In genomic region chr4:106133746-106134730, GRCm38 (mm10) we compare ENCODE assay signal across 18 mouse cellular contexts.
DNase-seq lines count a peak whose midpoint lies in the region; ATAC-seq lines count a peak whose summit lies in the region.
"Had no signal": no experiment of that assay in that cellular context is flagged by ENCODE, and none has a peak within 500 bp of the region (broad histone marks: within the 10 kb centered on the region; RNA-seq: fewer than 3 reads in every experiment).

No protein-coding gene starts in this region.

- WGBS in forebrain, embryonic 10.5 days, result 60% methylated on average over 10 of the region's 10 CpGs
- 64% methylated on average over 10 of the region's 10 CpGs for WGBS in forebrain, embryonic 11.5 days
- 54% methylated on average over 10 of the region's 10 CpGs for WGBS in liver, embryonic 12.5 days (ENCODE audit: insufficient replicate concordance)
- WGBS in embryonic facial prominence, embryonic 15.5 days, result 40% methylated on average over 10 of the region's 10 CpGs

- ATAC-seq in forebrain, embryonic 11.5 days (replicated peaks; ENCODE audit: low FRiP score), result no peak
- ATAC-seq in liver, embryonic 12.5 days, result no peak
- ATAC-seq in embryonic facial prominence, embryonic 15.5 days (ENCODE audit: insufficient number of reproducible peaks, low FRiP score, low TSS enrichment, low read depth), result no peak
- ATAC-seq: activated CD4-positive, CD25-positive, alpha-beta regulatory T cell, adult 4 months; forebrain, embryonic 16.5 days had no signal

- H3K27ac ChIP-seq in forebrain, embryonic 10.5 days, result peak overlapping the region; percentile 36; the same call in 1 of the 2 replicates
- no peak overlapping the region for H3K27ac ChIP-seq in forebrain, embryonic 11.5 days (ENCODE audit: low read depth, low read length)
- no peak overlapping the region for H3K27ac ChIP-seq in liver, embryonic 12.5 days
- peak overlapping the region; percentile 61; the same call in 1 of the 2 replicates for H3K27ac ChIP-seq in embryonic facial prominence, embryonic 15.5 days (replicated peaks)

- no peak for DNase-seq in forebrain, embryonic 10.5 days (ENCODE audit: extremely low spot score, low spot score)
- no peak for DNase-seq in forebrain, embryonic 11.5 days (ENCODE audit: low spot score)
- DNase-seq in liver, result peak; percentile 7
- peak; percentile 61 for DNase-seq in mesoderm, embryonic 11.5 days (ENCODE audit: low read depth, low spot score)
- no peak for DNase-seq in layer of hippocampus, adult 18-20 months (ENCODE audit: low spot score in 2 of 2)
- DNase-seq in thymus, adult 18-20 months, result no peak
- DNase-seq: cerebellum, postnatal 10 days; gastrocnemius, postnatal 36 days; heart, postnatal 36 days; lung, postnatal 14 days; right cerebral cortex, adult 18-20 months; spleen, adult 18-20 months; thymus, postnatal 25 days had no signal

- no peak overlapping the region for H3K9ac ChIP-seq in forebrain, embryonic 11.5 days (ENCODE audit: low read length)
- H3K9ac ChIP-seq in liver, embryonic 12.5 days, result no peak overlapping the region
- H3K9ac ChIP-seq in embryonic facial prominence, embryonic 15.5 days, result no peak overlapping the region

- H3K9me3 ChIP-seq in forebrain, embryonic 10.5 days, result no peaks in the 10 kb centered on the region
- H3K9me3 ChIP-seq in forebrain, embryonic 11.5 days (ENCODE audit: control insufficient read depth, low read length), result no peaks in the 10 kb centered on the region
- no peaks in the 10 kb centered on the region for H3K9me3 ChIP-seq in liver, embryonic 12.5 days (replicated peaks)
- no peaks in the 10 kb centered on the region for H3K9me3 ChIP-seq in embryonic facial prominence, embryonic 15.5 days (replicated peaks)

- no peaks in the 10 kb centered on the region for H3K36me3 ChIP-seq in forebrain, embryonic 10.5 days (replicated peaks)
- no peaks in the 10 kb centered on the region for H3K36me3 ChIP-seq in forebrain, embryonic 11.5 days (ENCODE audit: control insufficient read depth, insufficient read depth, low read length)
- H3K36me3 ChIP-seq in liver, embryonic 12.5 days, result no peaks in the 10 kb centered on the region
- H3K36me3 ChIP-seq in embryonic facial prominence, embryonic 15.5 days, result no peaks in the 10 kb centered on the region

- peaks cover 13% of the 10 kb centered on the region; the same call in 1 of the 2 replicates for H3K4me1 ChIP-seq in forebrain, embryonic 10.5 days
- H3K4me1 ChIP-seq in forebrain, embryonic 11.5 days (replicated peaks; ENCODE audit: control insufficient read depth, insufficient read depth, low read length), result no peaks in the 10 kb centered on the region
- no peaks in the 10 kb centered on the region for H3K4me1 ChIP-seq in liver, embryonic 12.5 days
- H3K4me1 ChIP-seq in embryonic facial prominence, embryonic 15.5 days, result peaks cover 19% of the 10 kb centered on the region

- H3K27me3 ChIP-seq in forebrain, embryonic 10.5 days (ENCODE audit: poor library complexity, severe bottlenecking), result no peaks in the 10 kb centered on the region
- H3K27me3 ChIP-seq in forebrain, embryonic 11.5 days (ENCODE audit: control insufficient read depth, insufficient read depth, low read length), result no peaks in the 10 kb centered on the region
- H3K27me3 ChIP-seq in liver, embryonic 12.5 days (replicated peaks), result no peaks in the 10 kb centered on the region
- no peaks in the 10 kb centered on the region for H3K27me3 ChIP-seq in embryonic facial prominence, embryonic 15.5 days

- no peak overlapping the region for H3K4me3 ChIP-seq in forebrain, embryonic 10.5 days
- no peak overlapping the region for H3K4me3 ChIP-seq in forebrain, embryonic 11.5 days (ENCODE audit: low read depth, low read length)
- no peak overlapping the region for H3K4me3 ChIP-seq in liver, embryonic 12.5 days
- H3K4me3 ChIP-seq in embryonic facial prominence, embryonic 15.5 days (replicated peaks), result no peak overlapping the region

- no peak overlapping the region for H3K4me2 ChIP-seq in forebrain, embryonic 11.5 days (ENCODE audit: low read depth, low read length, severe bottlenecking)
- no peak overlapping the region for H3K4me2 ChIP-seq in liver, embryonic 12.5 days
- 0 out of 2 replicates have a peak overlapping the region, but pooled peaks have one; percentile 4 for H3K4me2 ChIP-seq in embryonic facial prominence, embryonic 15.5 days (replicated peaks)
- H3K4me2 ChIP-seq: heart, embryonic 11.5 days had no signal

Comparison
In these comparisons a context has a peak if more than half of its experiments do, and no peak if none do; other contexts are left out.
1. H3K27ac ChIP-seq: peak in forebrain, embryonic 10.5 days (single experiment) and embryonic facial prominence, embryonic 15.5 days (single experiment); none in forebrain, embryonic 11.5 days (single experiment) and liver, embryonic 12.5 days (single experiment).
2. DNase-seq: peak in liver (single experiment) and mesoderm, embryonic 11.5 days (single experiment); none in forebrain, embryonic 10.5 days (single experiment), forebrain, embryonic 11.5 days (single experiment), layer of hippocampus, adult 18-20 months (0 of 2) and thymus, adult 18-20 months (0 of 2).